Mouse (Mus musculus): Measurements from ENCODE around the gene Rpap3. TPM values are rescaled to one million over a fixed set of nuclear protein-coding genes. Genes with fewer than 3 reads are reported as not detected.

Gene Rpap3
- polyA plus RNA-seq, 1 experiment from 2014 or later, result 6.8 TPM

DNA sequence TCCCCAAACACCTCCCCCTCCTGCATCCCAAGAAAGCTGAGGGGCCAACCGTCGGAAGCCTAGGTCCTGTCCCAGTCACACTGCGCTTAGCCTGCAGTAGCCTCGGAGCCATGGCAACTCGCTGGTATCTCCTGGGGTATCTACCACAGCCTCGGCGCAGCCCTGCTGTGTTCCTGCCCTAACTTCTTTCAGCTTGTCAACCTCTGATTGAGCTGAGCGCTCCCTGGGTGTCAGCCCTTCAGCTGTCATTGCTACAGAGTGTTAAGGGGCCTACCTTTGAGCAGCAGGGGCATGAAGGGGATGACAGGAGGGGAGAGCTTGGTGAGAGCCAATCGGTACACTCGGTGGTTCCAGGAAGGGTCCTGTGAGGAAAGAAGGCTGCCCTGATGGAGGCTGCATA, 42.7 kb upstream of the Rpap3 start:
- Histone ChIP-seq H3K4me1 (ENCODE audit: control insufficient read depth, low read depth, low read length) (peaks cover 35% of the 10 kb centered on the region), H3K4me2 (ENCODE audit: low read depth, low read length) (no peak overlapping the region), H3K9me3 (replicated peaks; ENCODE audit: control insufficient read depth, low read length) (no peaks in the 10 kb centered on the region), H3K9ac (ENCODE audit: low read depth, low read length) (no peak overlapping the region), H3K27me3 (ENCODE audit: control insufficient read depth, insufficient read depth, low read depth, low read length) (no peaks in the 10 kb centered on the region), H3K4me3 (ENCODE audit: low read depth, low read length) (no peak overlapping the region), H3K27ac (ENCODE audit: low read length) (no peak overlapping the region), H3K36me3 (ENCODE audit: control insufficient read depth, insufficient read depth) (no peaks in the 10 kb centered on the region)
- WGBS (ENCODE audit: insufficient replicate concordance), result 34% methylated on average over 10 of the region's 10 CpGs
- no peak; the same call in 1 of the 2 replicates for ATAC-seq (ENCODE audit: low read depth)

DNA sequence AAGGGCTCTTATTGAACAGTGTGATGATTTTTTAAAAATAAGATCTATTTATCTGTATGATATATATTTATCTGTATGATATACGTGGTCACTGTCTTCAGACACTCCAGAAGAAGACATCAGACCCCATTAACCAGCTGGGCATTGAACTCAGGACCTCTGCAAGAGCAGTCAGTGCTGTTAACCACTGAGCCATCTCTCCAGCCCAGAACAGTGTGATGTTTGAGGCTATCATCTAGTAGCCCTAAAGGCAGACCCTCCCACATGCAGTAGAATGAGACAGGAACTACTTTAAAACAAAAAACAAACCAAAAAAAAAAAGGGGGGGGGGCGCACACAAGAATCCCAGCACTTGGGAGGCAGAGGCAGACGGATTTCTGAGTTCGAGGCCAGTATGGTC, 41.9 kb upstream of the Rpap3 start:
- Histone ChIP-seq H3K36me3 (ENCODE audit: control insufficient read depth, insufficient read depth) (no peaks in the 10 kb centered on the region), H3K9ac (ENCODE audit: low read depth, low read length) (no peak overlapping the region), H3K4me3 (ENCODE audit: low read depth, low read length) (no peak overlapping the region), H3K9me3 (replicated peaks; ENCODE audit: control insufficient read depth, low read length) (no peaks in the 10 kb centered on the region), H3K4me2 (ENCODE audit: low read depth, low read length) (no peak overlapping the region), H3K4me1 (ENCODE audit: control insufficient read depth, low read depth, low read length) (peaks cover 35% of the 10 kb centered on the region), H3K27me3 (ENCODE audit: control insufficient read depth, insufficient read depth, low read depth, low read length) (no peaks in the 10 kb centered on the region), H3K27ac (ENCODE audit: low read length) (no peak overlapping the region)
- WGBS (ENCODE audit: insufficient replicate concordance), result 56% methylated on average over 4 of the region's 4 CpGs
- no peak for ATAC-seq (ENCODE audit: low read depth)

DNA sequence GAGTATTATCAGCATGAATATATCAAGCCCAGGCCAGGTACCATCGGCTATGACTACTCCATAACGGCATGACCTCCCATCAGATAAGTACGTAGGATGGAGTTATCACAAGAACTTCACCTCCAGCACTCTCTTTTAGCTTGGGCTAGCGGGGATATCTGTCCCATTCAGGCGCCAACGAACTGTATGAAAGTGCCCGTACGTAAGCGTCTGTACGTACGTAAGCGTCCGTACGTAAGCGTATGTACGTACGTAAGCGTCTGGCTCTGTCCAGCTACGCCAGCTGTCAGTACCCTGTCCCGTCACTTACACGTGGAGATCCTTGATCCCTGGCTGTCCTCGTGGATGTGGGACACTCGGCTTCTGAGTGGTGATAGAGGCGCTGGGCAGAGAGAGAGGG, 41.1 kb upstream of the Rpap3 start:
- 55% methylated on average over 24 of the region's 24 CpGs for WGBS (ENCODE audit: insufficient replicate concordance)
- Histone ChIP-seq H3K9me3 (replicated peaks; ENCODE audit: control insufficient read depth, low read length) (no peaks in the 10 kb centered on the region), H3K27ac (ENCODE audit: low read length) (peak overlapping the region; percentile 48), H3K4me2 (ENCODE audit: low read depth, low read length) (peak overlapping the region; percentile 21; the same call in 1 of the 2 replicates), H3K4me3 (ENCODE audit: low read depth, low read length) (no peak overlapping the region), H3K4me1 (ENCODE audit: control insufficient read depth, low read depth, low read length) (peaks cover 40% of the 10 kb centered on the region), H3K27me3 (ENCODE audit: control insufficient read depth, insufficient read depth, low read depth, low read length) (no peaks in the 10 kb centered on the region), H3K36me3 (ENCODE audit: control insufficient read depth, insufficient read depth) (no peaks in the 10 kb centered on the region), H3K9ac (ENCODE audit: low read depth, low read length) (no peak overlapping the region)
- peak; percentile 57 for ATAC-seq (ENCODE audit: low read depth)

DNA sequence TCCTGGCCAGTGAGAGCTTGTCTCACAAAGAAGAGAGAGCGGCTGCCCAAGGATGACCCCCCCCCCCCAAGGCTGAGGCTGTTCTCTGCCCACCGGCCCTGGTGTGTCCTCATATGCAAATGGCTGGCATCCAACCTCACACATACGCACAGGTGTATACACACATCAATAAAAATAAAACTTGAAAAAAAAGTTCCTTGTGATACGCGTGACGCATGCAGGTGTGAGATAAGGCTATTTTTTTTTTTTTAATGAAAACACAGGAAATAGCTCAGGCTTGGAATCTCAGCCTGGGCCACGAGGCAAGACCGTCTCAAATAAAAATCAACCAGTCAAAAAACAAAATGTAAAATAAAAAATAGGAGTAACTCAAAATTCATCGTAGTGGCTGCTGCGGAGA, 40.7 kb upstream of the Rpap3 start:
- Histone ChIP-seq H3K27ac (ENCODE audit: low read length) (peak overlapping the region; percentile 48), H3K36me3 (ENCODE audit: control insufficient read depth, insufficient read depth) (no peaks in the 10 kb centered on the region), H3K4me2 (ENCODE audit: low read depth, low read length) (peak overlapping the region; percentile 21; the same call in 1 of the 2 replicates), H3K4me1 (ENCODE audit: control insufficient read depth, low read depth, low read length) (peaks cover 40% of the 10 kb centered on the region), H3K9me3 (replicated peaks; ENCODE audit: control insufficient read depth, low read length) (no peaks in the 10 kb centered on the region), H3K9ac (ENCODE audit: low read depth, low read length) (no peak overlapping the region), H3K4me3 (ENCODE audit: low read depth, low read length) (no peak overlapping the region), H3K27me3 (ENCODE audit: control insufficient read depth, insufficient read depth, low read depth, low read length) (no peaks in the 10 kb centered on the region)
- no peak for ATAC-seq (ENCODE audit: low read depth)
- WGBS (ENCODE audit: insufficient replicate concordance), result 54% methylated on average over 10 of the region's 10 CpGs

DNA sequence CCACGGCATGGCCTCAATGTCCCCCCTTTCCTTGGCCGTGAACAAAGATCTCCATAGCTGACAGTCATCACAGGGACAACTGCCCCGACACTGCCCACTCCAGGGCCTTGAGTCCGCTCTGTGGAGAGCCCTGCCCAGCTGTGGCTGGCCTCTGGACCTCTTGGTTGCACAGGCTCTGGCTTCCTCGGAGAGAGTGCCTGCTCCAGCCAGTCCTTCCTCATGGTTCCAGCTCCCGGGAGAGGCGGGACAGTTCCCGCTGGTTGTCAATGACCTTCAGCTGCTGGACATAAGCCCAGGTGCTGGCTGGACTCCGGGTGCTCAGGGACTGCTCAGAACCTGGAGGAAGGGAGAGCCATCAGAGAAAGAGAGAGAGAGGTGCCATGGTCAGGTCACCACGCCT, 39.7 kb upstream of the Rpap3 start:
- Histone ChIP-seq H3K9me3 (replicated peaks; ENCODE audit: control insufficient read depth, low read length) (no peaks in the 10 kb centered on the region), H3K4me2 (ENCODE audit: low read depth, low read length) (no peak overlapping the region), H3K4me3 (ENCODE audit: low read depth, low read length) (no peak overlapping the region), H3K9ac (ENCODE audit: low read depth, low read length) (no peak overlapping the region), H3K27me3 (ENCODE audit: control insufficient read depth, insufficient read depth, low read depth, low read length) (no peaks in the 10 kb centered on the region), H3K4me1 (ENCODE audit: control insufficient read depth, low read depth, low read length) (peaks cover 33% of the 10 kb centered on the region), H3K36me3 (ENCODE audit: control insufficient read depth, insufficient read depth) (no peaks in the 10 kb centered on the region), H3K27ac (ENCODE audit: low read length) (peak overlapping the region; percentile 46; the same call in 1 of the 2 replicates)
- peak; percentile 12; the same call in 1 of the 2 replicates for ATAC-seq (ENCODE audit: low read depth)
- 54% methylated on average over 10 of the region's 10 CpGs for WGBS (ENCODE audit: insufficient replicate concordance)

DNA sequence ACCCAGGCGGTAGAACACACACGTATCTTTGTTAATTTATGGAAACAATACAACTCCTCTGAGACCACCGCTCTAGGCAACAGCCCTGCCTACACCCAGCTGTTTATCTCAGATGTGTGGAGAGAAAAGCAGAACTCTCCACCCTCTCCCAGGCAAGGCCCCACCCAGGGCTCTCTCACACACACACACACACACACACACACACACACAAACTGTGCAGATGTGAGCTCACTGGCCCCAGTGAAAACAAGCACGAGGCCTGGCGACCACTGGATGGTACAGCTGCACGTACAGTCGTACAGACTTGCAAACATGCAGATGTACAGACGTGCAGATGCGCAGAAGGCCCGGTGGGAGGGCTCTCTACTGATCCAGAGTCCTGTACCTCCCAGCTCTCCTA, 39.3 kb upstream of the Rpap3 start:
- Histone ChIP-seq H3K9me3 (replicated peaks; ENCODE audit: control insufficient read depth, low read length) (no peaks in the 10 kb centered on the region), H3K9ac (ENCODE audit: low read depth, low read length) (no peak overlapping the region), H3K27me3 (ENCODE audit: control insufficient read depth, insufficient read depth, low read depth, low read length) (no peaks in the 10 kb centered on the region), H3K36me3 (ENCODE audit: control insufficient read depth, insufficient read depth) (no peaks in the 10 kb centered on the region), H3K4me3 (ENCODE audit: low read depth, low read length) (no peak overlapping the region), H3K27ac (ENCODE audit: low read length) (peak overlapping the region; percentile 46; the same call in 1 of the 2 replicates), H3K4me1 (ENCODE audit: control insufficient read depth, low read depth, low read length) (peaks cover 33% of the 10 kb centered on the region), H3K4me2 (ENCODE audit: low read depth, low read length) (no peak overlapping the region)
- 32% methylated on average over 10 of the region's 10 CpGs for WGBS (ENCODE audit: insufficient replicate concordance)
- ATAC-seq (ENCODE audit: low read depth), result peak; percentile 80

DNA sequence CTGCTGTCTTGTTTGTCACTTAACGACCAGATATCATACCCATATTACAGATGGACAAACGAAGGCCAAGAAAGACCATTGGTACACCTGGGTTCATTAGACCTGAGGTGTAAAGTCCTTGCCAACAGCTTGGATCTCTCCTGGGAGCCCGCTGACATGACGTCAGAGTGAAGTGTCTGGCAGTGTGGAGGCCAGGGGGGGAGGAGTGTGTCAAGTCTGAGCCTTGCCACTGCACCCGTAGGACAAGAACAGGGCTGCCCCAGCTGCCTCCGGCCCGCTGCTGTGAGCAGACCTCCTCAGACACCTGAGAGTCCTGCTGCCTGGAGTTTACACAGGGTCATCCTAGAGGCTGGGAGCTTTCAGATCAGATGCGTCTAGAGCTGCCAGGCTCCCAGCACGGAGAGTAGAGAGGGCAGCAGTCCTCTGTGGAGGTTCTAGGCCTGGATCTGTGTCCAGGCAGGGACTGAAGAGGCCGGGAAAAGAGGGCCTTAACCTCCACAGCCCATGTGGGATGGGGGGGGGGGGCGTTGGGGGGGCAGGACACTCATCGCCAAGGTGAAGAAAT, 38.4 kb upstream of the Rpap3 start:
- H3K4me3 ChIP-seq (ENCODE audit: low read depth, low read length), result no peak overlapping the region
- no peak for ATAC-seq (ENCODE audit: low read depth)
- H3K4me1 ChIP-seq (ENCODE audit: control insufficient read depth, low read depth, low read length), result peaks cover 34% of the 10 kb centered on the region
- H3K36me3 ChIP-seq (ENCODE audit: control insufficient read depth, insufficient read depth), result no peaks in the 10 kb centered on the region
- H3K9me3 ChIP-seq (replicated peaks; ENCODE audit: control insufficient read depth, low read length), result no peaks in the 10 kb centered on the region
- no peak overlapping the region for H3K27ac ChIP-seq (ENCODE audit: low read length)
- no peaks in the 10 kb centered on the region for H3K27me3 ChIP-seq (ENCODE audit: control insufficient read depth, insufficient read depth, low read depth, low read length)
- no peak overlapping the region for H3K4me2 ChIP-seq (ENCODE audit: low read depth, low read length)
- no peak overlapping the region for H3K9ac ChIP-seq (ENCODE audit: low read depth, low read length)
- 54% methylated on average over 12 of the region's 12 CpGs for WGBS (ENCODE audit: insufficient replicate concordance)

DNA sequence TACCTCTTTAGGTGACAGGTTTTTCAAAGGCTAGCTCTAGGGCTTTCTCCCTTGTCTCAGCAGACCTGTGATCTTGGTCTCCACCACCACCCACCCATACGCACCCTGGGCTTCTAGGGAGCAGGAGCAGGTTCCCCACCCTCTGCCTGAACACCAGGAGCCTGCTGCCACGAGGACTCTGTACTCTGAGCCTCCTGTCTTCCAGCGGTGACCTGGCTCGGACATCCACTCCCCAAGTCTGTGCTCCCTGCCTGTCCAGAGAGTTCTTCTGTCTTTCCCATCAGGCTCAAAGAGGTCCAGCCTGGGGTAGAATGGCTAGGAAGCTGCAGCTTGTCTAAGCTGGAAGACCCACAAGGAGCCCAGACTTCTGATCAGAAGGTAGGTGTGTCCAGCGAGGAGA, 37.6 kb upstream of the Rpap3 start:
- H3K27ac ChIP-seq (ENCODE audit: low read length), result no peak overlapping the region
- peaks cover 33% of the 10 kb centered on the region for H3K4me1 ChIP-seq (ENCODE audit: control insufficient read depth, low read depth, low read length)
- H3K27me3 ChIP-seq (ENCODE audit: control insufficient read depth, insufficient read depth, low read depth, low read length), result no peaks in the 10 kb centered on the region
- no peaks in the 10 kb centered on the region for H3K9me3 ChIP-seq (replicated peaks; ENCODE audit: control insufficient read depth, low read length)
- H3K4me2 ChIP-seq (ENCODE audit: low read depth, low read length), result no peak overlapping the region
- H3K4me3 ChIP-seq (ENCODE audit: low read depth, low read length), result no peak overlapping the region
- no peak overlapping the region for H3K9ac ChIP-seq (ENCODE audit: low read depth, low read length)
- no peak for ATAC-seq (ENCODE audit: low read depth)
- H3K36me3 ChIP-seq (ENCODE audit: control insufficient read depth, insufficient read depth), result no peaks in the 10 kb centered on the region
- 72% methylated on average over 5 of the region's 5 CpGs for WGBS (ENCODE audit: insufficient replicate concordance)

DNA sequence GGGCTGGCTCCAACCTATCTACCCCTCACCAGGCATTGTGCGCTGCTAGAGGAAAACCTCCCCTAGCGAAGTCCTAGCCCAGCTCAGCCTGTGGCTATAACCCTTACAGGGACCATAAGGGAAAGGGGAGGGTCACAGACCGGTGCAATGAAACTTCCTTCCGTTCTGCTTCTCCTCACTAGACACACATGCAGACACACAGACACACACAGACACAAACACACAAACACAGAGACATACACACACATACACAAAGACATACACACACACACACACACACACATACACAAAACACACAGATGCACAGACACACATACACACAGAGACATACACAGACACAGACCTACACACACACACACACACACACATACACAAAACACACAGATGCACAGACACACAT, 37.0 kb upstream of the Rpap3 start:
- no peak overlapping the region for H3K4me2 ChIP-seq (ENCODE audit: low read depth, low read length)
- no peak overlapping the region for H3K4me3 ChIP-seq (ENCODE audit: low read depth, low read length)
- no peak overlapping the region for H3K9ac ChIP-seq (ENCODE audit: low read depth, low read length)
- no peak for ATAC-seq (ENCODE audit: low read depth)
- H3K27ac ChIP-seq (ENCODE audit: low read length), result no peak overlapping the region
- H3K27me3 ChIP-seq (ENCODE audit: control insufficient read depth, insufficient read depth, low read depth, low read length), result no peaks in the 10 kb centered on the region
- H3K36me3 ChIP-seq (ENCODE audit: control insufficient read depth, insufficient read depth), result no peaks in the 10 kb centered on the region
- H3K9me3 ChIP-seq (replicated peaks; ENCODE audit: control insufficient read depth, low read length), result no peaks in the 10 kb centered on the region
- WGBS (ENCODE audit: insufficient replicate concordance), result 17% methylated on average over 4 of the region's 4 CpGs
- peaks cover 30% of the 10 kb centered on the region for H3K4me1 ChIP-seq (ENCODE audit: control insufficient read depth, low read depth, low read length)
